Mouse (Mus musculus) olfactory bulb, adult 2 months (tissue): ENCODE data around the gene Trex2.

Experiments
- CTCF ChIP-seq: fragments of 200-500 bp; IDR thresholded peaks from 2 replicates; pipeline ENCODE4 v1.5.1; 2012; ENCODE audit warnings: low read depth, mild to moderate bottlenecking, low read length, moderate library complexity; ENCODE audit not compliant: insufficient read depth
- POLR2A ChIP-seq: fragments of 200-500 bp; IDR thresholded peaks from 2 replicates; pipeline ENCODE4 v1.6.1; 2012; ENCODE audit warnings: mild to moderate bottlenecking, low read depth, low read length, moderate library complexity; ENCODE audit not compliant: insufficient read depth

- no peak for TF ChIP-seq POLR2A
- TF ChIP-seq CTCF, result no peak
These were observed 48.9 kb upstream of the Trex2 start for GRCm38 (mm10) chrX:73484076-73484475.
